In the genomic region with DNA sequence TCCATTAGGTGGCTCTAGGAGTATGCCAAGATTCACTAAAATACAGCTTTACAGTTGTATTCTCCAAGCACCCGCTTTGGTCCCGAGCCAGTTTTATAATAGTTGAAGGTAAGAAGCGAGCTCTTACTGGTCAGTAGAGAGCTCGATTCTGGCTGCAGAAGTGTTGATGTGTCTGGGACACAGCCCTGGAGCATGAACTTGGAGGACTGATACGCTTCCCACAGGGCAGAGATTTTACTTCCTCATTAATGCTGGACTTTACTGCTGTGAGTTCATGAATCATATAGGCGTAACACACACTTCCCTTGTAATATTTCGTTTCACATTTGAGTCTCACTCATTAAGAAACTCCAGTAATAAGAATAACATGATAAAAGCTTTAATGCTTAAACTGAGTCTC, we compare ENCODE assay signal across 22 mouse cellular contexts.
A peak's percentile ranks its signal among the peaks of the same experiment; 100 is the strongest.
DNase-seq lines count a peak whose midpoint lies in the region; ATAC-seq and TF ChIP-seq lines count a peak whose summit lies in the region.
"Had no signal": no experiment of that assay in that cellular context is flagged by ENCODE, and none has a peak within 500 bp of the region (broad histone marks: within the 10 kb centered on the region; RNA-seq: fewer than 3 reads in every experiment).

No protein-coding gene starts in this region.

- H3K4me1 ChIP-seq in heart, embryonic 15.5 days (replicated peaks) = peaks cover 46% of the 10 kb centered on the region
- H3K4me1 ChIP-seq in CH12.LX (ENCODE audit: control insufficient read depth in 1 of 2, insufficient read depth in 2 of 2) = peaks cover 12 to 84% of the 10 kb centered on the region in 2 experiments; a peak in 3 of 4 replicates

- H3K36me3 ChIP-seq in heart, embryonic 15.5 days = peaks cover 6% of the 10 kb centered on the region; the same call in 1 of the 2 replicates
- peaks cover 4 to 23% of the 10 kb centered on the region in 2 experiments for H3K36me3 ChIP-seq in CH12.LX (replicated peaks in 1 of 2; ENCODE audit: control insufficient read depth in 1 of 2, insufficient read depth in 1 of 2, low read length in 1 of 2)

- in situ Hi-C loops in CH12.LX (cut with MboI; ENCODE audit: low pct_ligation_motif_present, low pct_unique_long_range_greater_than_20kb, low sequenced_read_pairs) = loop anchor here (25.0 kb wide), 1 partner anchor 268 kb away; no protein-coding TSS in a partner anchor

- H3K9ac ChIP-seq in heart, embryonic 15.5 days = no peak overlapping the region
- peak overlapping the region; percentile 91 for H3K9ac ChIP-seq in CH12.LX (ENCODE audit: insufficient read depth, low read depth)
- H3K9ac ChIP-seq: forebrain, postnatal 0 days; limb, embryonic 12.5 days; liver, embryonic 13.5 days; lung, embryonic 14.5 days; midbrain, embryonic 13.5 days had no signal

- dilution Hi-C loops in CH12.LX (cut with MboI; ENCODE audit: extremely low pct_ligation_motif_present, extremely low pct_unique_long_range_greater_than_20kb, low sequenced_read_pairs) = no loop called here

- H3K27me3 ChIP-seq in heart, embryonic 15.5 days = no peaks in the 10 kb centered on the region
- H3K27me3 ChIP-seq in CH12.LX (replicated peaks) = no peaks in the 10 kb centered on the region
- H3K27me3 ChIP-seq: limb, embryonic 12.5 days; liver, embryonic 13.5 days; midbrain, embryonic 13.5 days had no signal

- intact Hi-C loops in heart, postnatal 36 days (cut with DNase I) = loop anchor here (2.0 kb wide), 1 partner anchor 197 kb away; the partner anchor contains the start of gene Gnaq

- no peak overlapping the region for H3K4me3 ChIP-seq in heart, embryonic 15.5 days
- H3K4me3 ChIP-seq in CH12.LX (replicated peaks in 1 of 3; ENCODE audit: low read depth in 2 of 3, low read length in 2 of 3, poor library complexity in 1 of 3) = no peak overlapping the region
- H3K4me3 ChIP-seq: forebrain, embryonic 10.5 days; limb, embryonic 12.5 days; liver, embryonic 13.5 days; midbrain, embryonic 13.5 days; myocyte had no signal

- TF ChIP-seq CTCF in CH12.LX (conservative IDR thresholded peaks at IDR 0.05 in 1 of 2, IDR thresholded peaks at IDR 0.05 in 1 of 2; ENCODE audit: low read depth in 2 of 2, low read length in 2 of 2) = no peak

- no peaks in the 10 kb centered on the region for H3K9me3 ChIP-seq in heart, embryonic 15.5 days (replicated peaks)
- no peaks in the 10 kb centered on the region for H3K9me3 ChIP-seq in CH12.LX (replicated peaks; ENCODE audit: low read length)
- H3K9me3 ChIP-seq: forebrain, embryonic 10.5 days; limb, embryonic 12.5 days; liver, embryonic 13.5 days; midbrain, embryonic 13.5 days had no signal

- H3K27ac ChIP-seq in heart, embryonic 15.5 days = peak overlapping the region; percentile 56
- no peak overlapping the region for H3K27ac ChIP-seq in CH12.LX (ENCODE audit: insufficient read depth, low read depth)
- H3K27ac ChIP-seq: forebrain, embryonic 10.5 days; limb, embryonic 12.5 days; liver, embryonic 13.5 days; midbrain, embryonic 13.5 days had no signal

- H3K79me2 ChIP-seq in CH12.LX (replicated peaks; ENCODE audit: control insufficient read depth, extremely low read depth, insufficient read depth, poor library complexity, severe bottlenecking) = 0 out of 2 replicates have a peak, but pooled peaks cover 3% of the 10 kb centered on the region

- DNase-seq in heart, postnatal 36 days = no peak
- DNase-seq in CH12.LX (ENCODE audit: extremely low read depth) = no peak
- no peak for DNase-seq in testis, postnatal 14 days (ENCODE audit: low spot score)
- no peak for DNase-seq in frontal cortex, postnatal 10 days (ENCODE audit: low spot score in 2 of 2)
- DNase-seq: adrenal gland, postnatal 10 days; cerebellum, adult 11 months; cerebellum, postnatal 36 days; forebrain, postnatal 0 days; gastrocnemius, postnatal 10 days; kidney, adult 11 months; liver, embryonic 13.5 days; lung, embryonic 14.5 days; right cerebral cortex, postnatal 25 days; thymus, postnatal 36 days had no signal

- no peak for TF ChIP-seq RAD21 in CH12.LX (IDR thresholded peaks at IDR 0.05; ENCODE audit: low read depth, low read length)

- TF ChIP-seq EP300 in CH12.LX (IDR thresholded peaks at IDR 0.05; ENCODE audit: low read length) = no peak

- 35% methylated on average over 7 of the region's 7 CpGs for WGBS in heart, embryonic 15.5 days

- H3K4me2 ChIP-seq in heart, embryonic 15.5 days = peak overlapping the region; percentile 8
- H3K4me2 ChIP-seq in CH12.LX (ENCODE audit: insufficient read depth, low read depth, poor library complexity, severe bottlenecking) = peak overlapping the region; percentile 96
- H3K4me2 ChIP-seq: limb, embryonic 12.5 days; liver, embryonic 13.5 days; lung, embryonic 14.5 days; midbrain, embryonic 13.5 days had no signal

- peak; percentile 69; the same call in 1 of the 2 replicates for ATAC-seq in heart, embryonic 15.5 days (replicated peaks; ENCODE audit: insufficient number of reproducible peaks, insufficient read depth, low FRiP score, low read depth)
- peak; percentile 74 for ATAC-seq in granulocyte monocyte progenitor cell, adult 5-6 weeks (replicated peaks; ENCODE audit: poor library complexity, severe bottlenecking)
- peak; percentile 69 for ATAC-seq in monocyte, adult 5-6 weeks (replicated peaks; ENCODE audit: insufficient number of reproducible peaks, low FRiP score, low TSS enrichment, poor library complexity, severe bottlenecking)
- ATAC-seq: forebrain, postnatal 0 days; hindbrain, embryonic 16.5 days; midbrain, embryonic 13.5 days had no signal

- no peak for TF ChIP-seq POLR2A in CH12.LX (IDR thresholded peaks at IDR 0.05; ENCODE audit: low read depth, low read length)

TF ChIP-seq in CH12.LX, 34 proteins besides CTCF, POLR2A, EP300 and RAD21:
- TF ChIP-seq ELF1 (IDR thresholded peaks at IDR 0.05; ENCODE audit: low read depth, low read length) (no peak), USF2 (conservative IDR thresholded peaks at IDR 0.05; ENCODE audit: low read depth, low read length) (no peak), TBP (conservative IDR thresholded peaks at IDR 0.05; ENCODE audit: low read depth, low read length) (no peak), ZKSCAN1 (IDR thresholded peaks at IDR 0.05; ENCODE audit: borderline replicate concordance, low read depth, low read length) (no peak)
